Mouse (Mus musculus): ENCODE measurements at regions not wholly inside any gene's neighbourhood (a gene's known extent, or its start where the extent isn't known, plus 50 kb on each side); places are given as distances from the start of the nearest gene placed in this dataset.

GRCm38 (mm10) chr9:85452196-85452857, 125.2 kb upstream of the Tent5a start:
- DNase-seq (ENCODE audit: low spot score in 2 of 2): no peak

- DNase-seq (ENCODE audit: low spot score in 2 of 2): no peak
Observed at GRCm38 (mm10) chr9:85451349-85451748, 124.2 kb upstream of the Tent5a start.

GRCm38 (mm10) chr9:85450877-85451276, 123.7 kb upstream of the Tent5a start:
- DNase-seq (ENCODE audit: low spot score in 2 of 2): no peak

GRCm38 (mm10) chr9:85449493-85449892, 122.3 kb upstream of the Tent5a start:
- no peak for DNase-seq (ENCODE audit: low spot score in 2 of 2)

- no peak for DNase-seq (ENCODE audit: low spot score in 2 of 2)
Observed at GRCm38 (mm10) chr9:85442761-85443505, 115.8 kb upstream of the Tent5a start.

GRCm38 (mm10) chr9:85439664-85440063, 112.5 kb upstream of the Tent5a start:
- no peak for DNase-seq (ENCODE audit: low spot score in 2 of 2)

- DNase-seq (ENCODE audit: low spot score in 2 of 2): no peak
Observed at GRCm38 (mm10) chr9:85432220-85432619, 105.1 kb upstream of the Tent5a start.

- no peak for DNase-seq (ENCODE audit: low spot score in 2 of 2)
Observed at GRCm38 (mm10) chr9:85426809-85427208, 99.7 kb upstream of the Tent5a start.

- DNase-seq (ENCODE audit: low spot score in 2 of 2): no peak
Observed at GRCm38 (mm10) chr9:85423908-85424307, 96.8 kb upstream of the Tent5a start.

- no peak for DNase-seq (ENCODE audit: low spot score in 2 of 2)
Observed at GRCm38 (mm10) chr9:85414391-85414790, 87.2 kb upstream of the Tent5a start.

GRCm38 (mm10) chr9:85413813-85414212, 86.7 kb upstream of the Tent5a start:
- DNase-seq (ENCODE audit: low spot score in 2 of 2): peak in 1 of 2 experiments; percentile 44

GRCm38 (mm10) chr9:85410643-85411296, 83.6 kb upstream of the Tent5a start:
- DNase-seq (ENCODE audit: low spot score in 2 of 2): peak; percentile 15 to 29

- DNase-seq (ENCODE audit: low spot score in 2 of 2): no peak
Observed at GRCm38 (mm10) chr9:85409974-85410506, 82.9 kb upstream of the Tent5a start.

- DNase-seq (ENCODE audit: low spot score in 2 of 2): no peak
Observed at GRCm38 (mm10) chr9:85408461-85408860, 81.3 kb upstream of the Tent5a start.

- peak in 1 of 2 experiments; percentile 23 for DNase-seq (ENCODE audit: low spot score in 2 of 2)
Observed at GRCm38 (mm10) chr9:85407592-85407991, 80.4 kb upstream of the Tent5a start.

GRCm38 (mm10) chr9:85401736-85402135, 74.6 kb upstream of the Tent5a start:
- DNase-seq (ENCODE audit: low spot score in 2 of 2): no peak

- DNase-seq (ENCODE audit: low spot score in 2 of 2): peak; percentile 33 to 42
Observed at GRCm38 (mm10) chr9:85400600-85401313, 73.6 kb upstream of the Tent5a start.

GRCm38 (mm10) chr9:85394975-85395374, 67.8 kb upstream of the Tent5a start:
- no peak for DNase-seq (ENCODE audit: low spot score in 2 of 2)

- no peak for DNase-seq (ENCODE audit: low spot score in 2 of 2)
Observed at GRCm38 (mm10) chr9:85391283-85391682, 64.1 kb upstream of the Tent5a start.

GRCm38 (mm10) chr9:85388775-85389393, 61.7 kb upstream of the Tent5a start:
- no peak for DNase-seq (ENCODE audit: low spot score in 2 of 2)

- DNase-seq (ENCODE audit: low spot score in 2 of 2): no peak
Observed at GRCm38 (mm10) chr9:85382413-85382812, 55.3 kb upstream of the Tent5a start.

Measured in heart, adult 9 months (tissue).